Mouse (Mus musculus): Measurements from ENCODE around the gene Sem1.
A peak's percentile ranks its signal among the peaks of the same experiment; 100 is the strongest.
"Not testable (repeated sequence)": the region's sequence is repeated elsewhere in the genome, so short reads cannot be mapped to it uniquely, and the experiment has no call there.

The Sem1 gene

DNA sequence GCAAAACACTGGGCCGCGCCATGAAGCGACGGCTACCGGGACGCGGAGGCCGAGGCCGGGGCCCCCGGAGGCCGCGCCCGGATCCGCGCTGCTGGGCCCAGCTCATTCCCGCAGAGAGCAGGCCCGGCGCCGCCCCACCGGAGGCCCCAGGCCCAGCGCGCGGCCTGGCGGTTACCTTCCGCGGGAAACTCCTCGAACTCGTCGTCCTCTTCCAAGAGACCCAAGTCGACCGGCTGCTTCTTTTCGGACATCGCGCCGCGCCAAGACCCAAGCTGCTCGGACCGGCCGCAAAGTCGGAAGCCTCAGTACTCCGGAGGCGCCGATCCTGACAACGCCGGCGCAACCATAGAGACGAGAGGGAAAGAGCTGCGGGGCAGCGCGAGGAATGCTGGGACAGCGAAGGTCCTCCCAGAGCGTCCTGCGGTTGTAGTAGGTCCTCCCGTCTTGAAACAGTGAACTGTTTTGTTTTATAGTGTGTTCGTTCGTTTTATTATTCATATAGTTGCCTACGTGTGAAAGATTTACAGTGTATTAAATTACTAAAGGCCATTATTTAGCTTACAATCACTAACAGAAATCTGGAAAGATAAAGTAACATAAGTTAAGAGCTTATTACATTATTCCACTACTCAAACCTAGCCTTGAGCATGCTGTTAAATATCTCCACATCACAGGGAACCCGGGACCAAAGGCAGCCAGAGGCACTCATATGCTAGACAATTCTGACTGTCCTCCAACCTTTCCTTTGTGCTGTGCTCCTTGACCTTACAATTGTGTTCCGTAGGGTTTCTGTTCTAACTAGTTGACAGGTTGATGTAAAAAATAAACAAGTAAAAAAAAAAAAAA lies at the start of gene Sem1:
Gene Sem1, minus strand, starts transcription at position 360 of the 846 bp plus-strand sequence.
- DNase-seq (ENCODE audit: low spot score in 2 of 2): peak; percentile 66 to 86

DNA sequence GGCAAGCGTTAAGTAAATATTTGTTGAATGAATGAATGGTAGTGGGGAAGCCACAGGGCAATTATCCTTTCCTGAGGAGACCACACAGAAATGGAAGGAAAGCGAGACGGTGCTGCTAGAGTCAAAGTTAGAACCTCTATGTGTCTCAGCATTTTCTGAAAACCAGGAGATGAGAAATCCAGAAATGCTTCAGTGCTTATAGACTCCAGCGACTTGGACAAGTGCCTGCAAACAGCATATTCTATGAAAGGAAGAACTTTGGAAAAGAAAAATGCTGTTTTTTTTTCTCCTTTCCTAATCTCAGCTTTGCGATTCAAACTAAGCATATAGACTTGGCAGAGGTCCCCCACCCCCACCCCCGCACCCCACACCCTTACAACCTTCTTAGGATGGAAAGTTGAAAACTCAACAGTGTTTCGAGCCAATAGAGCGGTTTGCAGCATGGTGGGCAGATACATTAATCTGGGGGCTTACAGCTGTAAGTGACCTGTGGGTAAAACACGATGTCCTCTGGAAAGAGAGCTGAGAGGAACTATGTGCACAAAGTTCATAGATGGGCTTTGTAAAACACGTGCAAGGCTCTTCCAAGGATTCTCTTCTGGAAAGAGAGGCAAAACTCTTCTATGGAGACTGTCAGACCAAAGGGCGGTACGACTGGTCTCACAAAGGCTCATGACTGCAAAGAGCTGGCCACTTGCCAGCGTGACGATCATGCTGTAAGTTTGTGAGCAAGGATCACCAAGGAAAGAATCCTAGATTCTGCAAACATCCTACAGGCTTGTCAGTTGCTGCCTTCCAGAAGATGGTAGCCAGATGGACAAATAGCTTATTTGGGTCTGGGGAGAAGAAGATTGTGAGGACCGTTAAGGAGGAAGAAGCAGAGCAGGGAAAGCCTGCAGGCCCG lies 44.6 kb upstream of the Sem1 start:
- DNase-seq (ENCODE audit: low spot score in 2 of 2): peak in 1 of 2 experiments; percentile 11

GRCm38 (mm10) chr6:6603561-6604544 lies 25.4 kb upstream of the Sem1 start:
- DNase-seq (ENCODE audit: low spot score in 2 of 2): no peak

DNA sequence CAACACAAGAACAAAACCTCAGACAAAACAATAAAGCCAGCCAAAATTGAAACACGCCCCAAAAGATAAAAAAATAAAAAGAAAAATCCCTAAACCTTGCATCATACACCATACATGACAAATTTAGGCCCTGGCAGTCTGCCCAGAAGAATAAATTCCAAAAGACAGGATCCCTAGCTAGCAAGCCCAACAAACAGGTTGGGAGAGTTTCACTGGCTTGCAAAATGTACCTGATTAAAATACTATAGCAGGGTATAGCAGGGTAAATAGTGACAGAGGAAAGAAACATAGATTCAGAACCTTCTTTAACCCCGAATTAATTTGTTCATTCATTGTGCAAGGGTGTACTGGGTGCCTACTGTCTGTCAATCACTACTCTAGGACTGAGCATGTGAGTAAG lies 7.8 kb upstream of the Sem1 start:
- no peak for DNase-seq (ENCODE audit: low spot score in 2 of 2)

DNA sequence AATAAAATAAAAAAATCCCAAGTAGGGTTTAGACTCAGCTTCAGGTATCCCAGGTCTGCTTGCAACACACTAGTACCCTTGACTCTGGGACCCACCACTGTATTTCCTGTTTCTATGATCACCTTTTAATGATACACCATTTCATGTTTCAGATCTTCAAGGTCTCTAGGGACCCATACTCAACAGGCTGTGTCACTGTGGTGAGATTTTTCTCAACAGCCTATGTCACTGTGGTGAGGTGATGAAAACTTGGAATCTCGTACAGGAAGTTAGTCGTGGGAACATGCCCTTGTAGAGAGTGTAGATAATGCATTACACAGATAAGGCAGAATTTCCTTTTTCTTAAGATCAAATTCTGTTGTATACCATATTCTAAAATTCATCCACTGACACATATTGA lies 3.4 kb upstream of the Sem1 start:
- DNase-seq (ENCODE audit: low spot score in 2 of 2): no peak

- no peak for DNase-seq (ENCODE audit: low spot score in 2 of 2)
Observed at GRCm38 (mm10) chr6:6577741-6578284, 650 bp downstream of the Sem1 start.

- no peak for DNase-seq (ENCODE audit: low spot score in 2 of 2)
Observed at GRCm38 (mm10) chr6:6577291-6577690, 1.2 kb downstream of the Sem1 start.

- DNase-seq (ENCODE audit: low spot score in 2 of 2): no peak
Observed at GRCm38 (mm10) chr6:6575796-6576195, 2.7 kb downstream of the Sem1 start.

- no peak for DNase-seq (ENCODE audit: low spot score in 2 of 2)
Observed at GRCm38 (mm10) chr6:6568436-6568835, 10.0 kb downstream of the Sem1 start.

DNA sequence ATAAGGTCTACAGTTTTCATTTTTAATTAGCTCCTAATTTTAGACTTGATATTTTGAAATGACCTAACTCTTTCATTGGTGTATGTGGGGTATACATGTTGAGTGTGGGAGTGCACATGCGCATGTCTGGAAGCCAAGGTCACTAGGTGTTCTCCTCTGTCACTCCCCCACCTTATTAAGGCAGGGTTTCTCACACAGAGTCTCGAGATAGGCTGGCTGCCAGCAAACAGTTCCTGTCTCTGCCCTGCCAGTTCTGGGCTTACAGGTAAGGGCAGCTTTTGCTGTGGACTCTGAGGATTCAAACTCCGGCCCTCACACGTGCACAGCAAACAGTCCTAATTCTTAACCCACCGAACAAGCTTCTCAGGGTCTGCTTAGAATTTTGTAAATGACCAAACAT lies 14.8 kb downstream of the Sem1 start:
- no peak for DNase-seq (ENCODE audit: low spot score in 2 of 2)

DNA sequence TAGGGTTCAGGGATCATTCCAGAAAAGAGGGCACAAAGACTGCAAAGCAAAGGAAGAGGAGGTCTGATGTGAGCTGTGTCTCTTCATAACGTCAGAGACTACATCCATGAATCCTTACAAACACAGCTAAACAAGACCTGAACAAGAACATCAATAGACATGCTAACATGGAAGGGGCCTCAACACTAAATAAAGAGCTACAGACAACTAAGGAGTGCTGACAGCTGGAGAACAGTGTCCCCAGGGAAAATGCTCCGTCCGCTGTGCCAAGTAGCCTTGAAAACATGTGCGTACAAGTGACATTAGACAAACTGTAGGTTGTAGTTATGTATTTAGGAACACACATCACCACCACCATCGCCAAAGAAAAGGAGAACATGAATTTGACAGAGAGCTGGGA lies 15.7 kb downstream of the Sem1 start:
- no peak for DNase-seq (ENCODE audit: low spot score in 2 of 2)

DNA sequence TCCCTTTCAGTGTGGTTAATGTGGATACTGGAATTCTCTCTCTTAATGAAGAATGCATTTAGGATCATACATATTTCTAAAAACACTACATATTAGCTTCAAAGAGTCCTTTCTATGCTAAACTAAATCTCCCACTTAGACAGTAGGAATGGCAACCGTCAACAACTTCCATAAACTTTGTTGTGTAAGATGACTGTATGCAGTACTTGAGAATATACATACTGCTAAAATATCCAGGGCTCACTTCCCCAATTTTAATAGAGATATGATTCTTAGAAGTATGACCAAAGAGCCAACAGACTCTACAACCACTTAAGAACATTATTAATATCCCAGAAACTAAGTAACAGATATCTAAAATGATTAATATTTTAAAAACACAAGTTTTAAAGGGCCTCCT lies 20.8 kb downstream of the Sem1 start:
- DNase-seq (ENCODE audit: low spot score in 2 of 2): no peak

DNA sequence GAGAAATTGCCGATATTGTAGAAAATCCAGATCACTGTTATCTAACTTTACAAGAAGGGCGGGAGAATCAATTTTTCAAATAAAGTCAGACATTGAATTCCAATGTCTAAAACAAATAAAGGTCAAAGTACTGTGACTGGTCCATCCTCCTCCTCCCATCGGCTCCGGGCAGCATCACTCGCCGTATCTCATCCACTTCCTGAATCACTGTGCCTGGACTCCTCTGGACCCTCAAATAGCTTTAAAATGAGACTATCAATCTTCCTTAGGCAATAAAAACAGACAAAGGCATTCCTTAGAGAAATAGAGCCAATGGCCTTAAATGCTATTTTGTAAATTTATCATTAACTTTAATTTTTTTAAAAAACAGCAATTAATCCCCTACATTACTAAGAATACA lies 26.5 kb downstream of the Sem1 start:
- DNase-seq (ENCODE audit: low spot score in 2 of 2): no peak

DNA sequence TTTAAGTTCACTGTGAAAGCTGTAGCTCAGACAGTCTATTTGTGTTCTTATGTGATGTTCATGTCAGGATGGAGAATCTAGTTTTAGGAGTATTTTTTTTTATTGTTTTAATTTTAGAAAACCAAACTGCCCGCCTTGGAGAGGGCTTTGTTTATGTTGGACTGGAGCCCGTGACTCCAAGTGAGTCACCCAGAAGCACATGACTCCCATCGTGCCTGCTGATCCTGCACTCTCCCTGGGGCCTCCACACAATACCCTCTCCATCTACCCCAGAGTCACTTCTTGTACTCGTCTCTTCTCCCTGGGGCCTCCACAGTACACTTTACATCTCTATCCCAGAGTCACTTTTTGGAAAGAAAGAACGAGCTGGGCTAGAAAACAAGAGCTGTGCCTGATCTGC lies 30.5 kb downstream of the Sem1 start:
- DNase-seq (ENCODE audit: low spot score in 2 of 2): no peak

DNA sequence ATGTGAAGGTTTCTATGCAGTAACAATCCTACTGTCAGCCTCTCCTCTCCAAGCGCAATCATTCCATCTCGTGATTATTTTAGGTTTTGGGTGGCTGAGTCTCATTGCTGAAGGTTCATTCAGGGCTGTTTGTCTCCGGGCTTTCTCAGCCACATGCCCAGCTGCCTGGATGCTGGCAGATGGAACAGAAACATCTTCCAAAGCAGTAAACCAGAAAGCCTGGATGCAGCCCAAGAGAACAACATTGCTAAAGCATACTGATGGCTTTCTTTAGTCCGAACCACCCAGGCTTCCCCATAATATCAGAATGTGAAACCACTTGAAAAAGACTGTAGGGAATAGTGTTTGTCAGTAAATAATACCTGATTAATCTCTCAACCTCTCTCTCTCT lies 34.2 kb downstream of the Sem1 start:
- peak; percentile 17 to 31 for DNase-seq (ENCODE audit: low spot score in 2 of 2)

DNA sequence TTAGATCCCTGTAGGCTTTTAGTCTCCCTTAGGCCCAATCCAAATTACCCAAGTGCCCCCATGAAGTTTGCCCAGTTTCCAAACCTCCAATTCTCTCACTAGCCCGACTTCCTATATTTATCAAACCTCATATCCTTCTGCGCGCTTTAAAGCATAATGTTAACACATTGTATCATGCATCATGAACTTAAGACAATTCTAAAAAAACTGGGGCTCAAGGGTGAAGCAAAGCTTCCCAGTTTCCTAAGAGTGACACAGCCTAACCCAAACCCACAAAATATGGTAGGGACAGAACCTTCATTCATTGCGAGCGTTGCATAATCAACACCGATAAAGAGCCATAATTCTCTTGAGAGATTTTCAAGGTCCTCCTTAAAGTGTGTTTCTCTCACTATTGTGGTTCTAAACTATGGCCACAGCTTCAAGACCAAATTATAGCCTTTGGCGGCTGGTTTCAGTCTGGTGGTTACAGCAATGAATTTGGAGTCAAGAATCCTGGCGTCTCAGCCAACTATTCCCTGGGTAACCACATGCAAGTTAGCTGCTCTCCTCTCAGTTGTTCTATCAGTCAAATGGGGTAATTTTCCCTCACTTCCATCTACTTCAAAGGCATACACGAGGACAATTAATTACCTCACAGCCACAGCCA lies 34.7 kb downstream of the Sem1 start:
- DNase-seq (ENCODE audit: low spot score in 2 of 2): no peak

DNA sequence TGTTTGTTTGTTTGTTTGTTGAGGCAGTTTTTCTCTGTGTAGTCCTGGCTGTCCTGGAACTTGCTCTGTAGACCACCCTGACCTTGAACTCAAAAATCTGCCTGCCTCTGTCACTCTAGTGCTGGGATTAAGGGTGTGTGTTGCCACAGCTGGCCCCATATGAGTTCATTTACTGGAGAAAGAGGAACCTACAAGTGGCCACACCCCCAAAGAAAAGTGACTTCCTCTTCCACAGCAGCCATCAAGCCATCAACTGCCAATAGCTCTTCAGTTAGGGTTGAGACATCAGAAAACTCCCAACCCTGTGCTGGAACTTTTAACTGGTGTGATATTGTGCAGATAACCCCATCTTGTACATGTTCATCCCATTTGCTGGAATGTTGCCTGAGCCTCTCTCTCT lies 36.3 kb downstream of the Sem1 start:
- DNase-seq (ENCODE audit: low spot score in 2 of 2): no peak

GRCm38 (mm10) chr6:6536781-6537466 lies 41.5 kb downstream of the Sem1 start:
- DNase-seq (ENCODE audit: low spot score in 2 of 2): no peak

DNA sequence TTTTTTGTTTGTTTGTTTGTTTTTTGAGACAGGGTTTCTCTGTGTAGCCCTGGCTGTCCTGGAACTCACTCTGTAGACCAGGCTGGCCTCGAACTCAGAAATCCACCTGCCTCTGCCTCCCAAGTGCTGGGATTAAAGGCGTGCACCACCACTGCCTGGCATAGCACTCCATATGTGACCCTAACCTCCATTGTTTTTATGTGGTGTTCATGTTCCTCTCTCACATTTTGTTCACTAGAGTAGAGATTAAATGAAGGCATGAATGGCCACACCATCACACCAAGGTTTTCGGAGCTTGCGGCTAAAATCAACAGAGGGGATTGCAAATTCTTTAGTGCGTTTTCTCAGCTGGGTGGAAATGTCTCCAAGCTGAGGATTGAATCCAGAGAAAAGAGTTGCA lies 42.1 kb downstream of the Sem1 start:
- DNase-seq (ENCODE audit: low spot score in 2 of 2): not testable (repeated sequence)
